Mouse (Mus musculus) intestine, embryonic 16.5 days (tissue): ENCODE results near the gene Vnn1. TPM values are rescaled to one million over a fixed set of nuclear protein-coding genes. Genes with fewer than 3 reads are reported as not detected.

ENCODE experiments used
- ATAC-seq: fragments of 200-750 bp; cut with Nextera tagmentation; 2 replicates; pipeline ENCODE4 v1.8.0; 2017; ENCODE audit warnings: moderate TSS enrichment, moderate library complexity
- H3K27ac ChIP-seq: fragments of 300-500 bp; sonication (generic); 2 replicates; pipeline ENCODE4 v1.5.1; 2014; ENCODE audit warnings: mild to moderate bottlenecking, low read length
- H3K27me3 ChIP-seq: fragments of 300-500 bp; sonication (generic); replicated peaks from 2 replicates; pipeline ENCODE4 v1.6.1; 2014; ENCODE audit warnings: low read length, control low read depth, mixed read lengths; ENCODE audit not compliant: control insufficient read depth, insufficient read depth
- H3K36me3 ChIP-seq: fragments of 300-500 bp; sonication (generic); 2 replicates; pipeline ENCODE4 v1.6.1; 2014; ENCODE audit warnings: low read length, control low read depth; ENCODE audit not compliant: control insufficient read depth, insufficient read depth
- H3K4me1 ChIP-seq: fragments of 300-500 bp; sonication (generic); 2 replicates; pipeline ENCODE4 v1.6.1; 2014; ENCODE audit warnings: low read length, control low read depth, mixed read lengths; ENCODE audit not compliant: control insufficient read depth, insufficient read depth
- H3K4me2 ChIP-seq: fragments of 300-500 bp; sonication (generic); 2 replicates; pipeline ENCODE4 v1.6.1; 2014; ENCODE audit warnings: low read depth, low read length, control low read depth
- H3K4me3 ChIP-seq: fragments of 300-500 bp; sonication (generic); 2 replicates; pipeline ENCODE4 v1.5.1; 2014; ENCODE audit warnings: mild to moderate bottlenecking, low read length
- H3K9ac ChIP-seq: fragments of 300-500 bp; sonication (generic); 2 replicates; pipeline ENCODE4 v1.6.1; 2014; ENCODE audit warnings: low read depth, low read length
- H3K9me3 ChIP-seq: fragments of 300-500 bp; sonication (generic); 2 replicates; pipeline ENCODE4 v1.6.1; 2016; ENCODE audit warnings: low read length, control low read depth; ENCODE audit not compliant: control insufficient read depth
- WGBS: fragments of 180-500 bp; shearing (Covaris S2); extraction: QIAGEN DNeasy Blood & Tissue Kit; methylation state at CpG from one replicate; pipeline ENCODE4 v1.1.7; 2014; 5-methylcytosine and 5-hydroxymethylcytosine counted together
- polyA plus RNA-seq: library from polyadenylated mRNA; unstranded; fragments of >200 nt; fragmentation: Nextera tagmentation; extraction: Ambion mirVana; gene quantifications from 2 replicates; pipeline ENCODE4 v1.2.1, GENCODE M21; 2015

Vnn1 gene
- 2.6 and 2.7 TPM in 2 replicates for polyA plus RNA-seq

- peak; percentile 72 for ATAC-seq
- Histone ChIP-seq H3K9me3 (no peaks in the 10 kb centered on the region), H3K4me3 (peak within 1 kb of the TSS; percentile 39), H3K27ac (no peak within 1 kb of the TSS), H3K4me1 (0 out of 2 replicates have a peak, but pooled peaks cover 2% of the 10 kb centered on the region), H3K27me3 (no peaks in the 10 kb centered on the region), H3K36me3 (no peaks in the 10 kb centered on the region), H3K4me2 (peak within 1 kb of the TSS; percentile 61), H3K9ac (peak within 1 kb of the TSS; percentile 49)
- WGBS = 19% methylated on average over 21 of the region's 21 CpGs
Observed at GRCm38 (mm10) chr10:23894601-23895349, at the start of gene Vnn1. TSS of gene Vnn1 (plus strand) at chr10:23894688.

GRCm38 (mm10) chr10:23851228-23851912 lies 43.1 kb upstream of the Vnn1 start, which contains the start of gene Vnn3:
TSS of gene Vnn3 (plus strand) at chr10:23851462.
- Histone ChIP-seq H3K4me1 (no peaks in the 10 kb centered on the region), H3K9me3 (no peaks in the 10 kb centered on the region), H3K9ac (no peak within 1 kb of the TSS)

GRCm38 (mm10) chr10:23852096-23852495 lies 42.4 kb upstream of the Vnn1 start:
- no peak overlapping the region for H3K4me3 ChIP-seq
- no peak overlapping the region for H3K27ac ChIP-seq
- no peaks in the 10 kb centered on the region for H3K36me3 ChIP-seq
- H3K27me3 ChIP-seq = no peaks in the 10 kb centered on the region
- no peak for ATAC-seq
- WGBS = 77% methylated on average over 2 of the region's 2 CpGs
- no peak overlapping the region for H3K9ac ChIP-seq
- no peak overlapping the region for H3K4me2 ChIP-seq
- H3K9me3 ChIP-seq = no peaks in the 10 kb centered on the region
- H3K4me1 ChIP-seq = no peaks in the 10 kb centered on the region

More at GRCm38 (mm10) chr10:23851228-23851912, 43.1 kb upstream of the Vnn1 start, which contains the start of gene Vnn3:
- H3K4me2 ChIP-seq = no peak within 1 kb of the TSS
- no peak within 1 kb of the TSS for H3K4me3 ChIP-seq
- H3K36me3 ChIP-seq = no peaks in the 10 kb centered on the region
- ATAC-seq = no peak
- WGBS = 74% methylated on average over 4 of the region's 4 CpGs
- no peaks in the 10 kb centered on the region for H3K27me3 ChIP-seq
- H3K27ac ChIP-seq = no peak within 1 kb of the TSS

- H3K4me2 ChIP-seq = no peak overlapping the region
- H3K36me3 ChIP-seq = no peaks in the 10 kb centered on the region
- WGBS = 59% methylated on average over 9 of the region's 9 CpGs
- H3K27me3 ChIP-seq = no peaks in the 10 kb centered on the region
- H3K4me3 ChIP-seq = no peak overlapping the region
- H3K27ac ChIP-seq = no peak overlapping the region
- no peaks in the 10 kb centered on the region for H3K4me1 ChIP-seq
- H3K9ac ChIP-seq = no peak overlapping the region
- peaks cover 11% of the 10 kb centered on the region; the same call in 1 of the 2 replicates for H3K9me3 ChIP-seq
- ATAC-seq = peak; percentile 92
Observed at GRCm38 (mm10) chr10:23864362-23865312, 29.9 kb upstream of the Vnn1 start.

GRCm38 (mm10) chr10:23880695-23881094 lies 13.8 kb upstream of the Vnn1 start:
- Histone ChIP-seq H3K4me2 (no peak overlapping the region), H3K27ac (no peak overlapping the region), H3K27me3 (no peaks in the 10 kb centered on the region), H3K9ac (no peak overlapping the region), H3K36me3 (no peaks in the 10 kb centered on the region), H3K9me3 (no peaks in the 10 kb centered on the region), H3K4me1 (no peaks in the 10 kb centered on the region), H3K4me3 (no peak overlapping the region)
- ATAC-seq = no peak
- WGBS = 92% methylated on average over 6 of the region's 6 CpGs

- Histone ChIP-seq H3K27me3 (no peaks in the 10 kb centered on the region), H3K4me2 (no peak overlapping the region), H3K9me3 (no peaks in the 10 kb centered on the region), H3K9ac (no peak overlapping the region), H3K27ac (no peak overlapping the region), H3K4me1 (no peaks in the 10 kb centered on the region), H3K4me3 (no peak overlapping the region), H3K36me3 (no peaks in the 10 kb centered on the region)
- no peak for ATAC-seq
- WGBS = 90% methylated on average over 1 of the region's 1 CpGs
Observed at GRCm38 (mm10) chr10:23884910-23885309, 9.6 kb upstream of the Vnn1 start.

DNA sequence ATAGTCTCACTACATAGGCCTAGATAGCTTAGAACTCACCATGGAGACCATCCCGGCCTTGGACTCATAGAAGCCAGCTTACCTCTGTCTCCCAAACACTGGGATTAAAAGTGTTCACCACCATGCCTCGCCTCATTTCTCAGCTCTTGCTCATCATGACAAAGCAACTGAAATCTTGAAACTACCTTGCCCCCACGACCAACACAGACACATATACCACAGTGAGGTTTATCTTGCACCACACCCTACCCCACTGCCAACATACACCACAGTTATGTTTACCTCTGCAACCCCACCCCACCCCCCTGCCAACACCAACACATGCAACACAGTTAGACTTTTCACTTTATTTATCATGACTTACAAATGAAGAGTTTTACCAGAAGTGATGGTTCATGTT lies 8.4 kb upstream of the Vnn1 start:
- no peak overlapping the region for H3K4me2 ChIP-seq
- no peak overlapping the region for H3K4me3 ChIP-seq
- no peaks in the 10 kb centered on the region for H3K9me3 ChIP-seq
- H3K27me3 ChIP-seq = no peaks in the 10 kb centered on the region
- 81% methylated on average over 3 of the region's 3 CpGs for WGBS
- H3K36me3 ChIP-seq = no peaks in the 10 kb centered on the region
- ATAC-seq = no peak
- no peaks in the 10 kb centered on the region for H3K4me1 ChIP-seq
- H3K9ac ChIP-seq = no peak overlapping the region
- no peak overlapping the region for H3K27ac ChIP-seq

- Histone ChIP-seq H3K27ac (no peak overlapping the region), H3K4me2 (no peak overlapping the region), H3K4me1 (0 out of 2 replicates have a peak, but pooled peaks cover 2% of the 10 kb centered on the region), H3K9ac (no peak overlapping the region), H3K9me3 (no peaks in the 10 kb centered on the region), H3K4me3 (no peak overlapping the region), H3K27me3 (no peaks in the 10 kb centered on the region), H3K36me3 (no peaks in the 10 kb centered on the region)
- ATAC-seq = no peak
- 84% methylated on average over 1 of the region's 1 CpGs for whole genome bisulfite sequencing
Observed at GRCm38 (mm10) chr10:23892987-23893386, 1.5 kb upstream of the Vnn1 start.

DNA sequence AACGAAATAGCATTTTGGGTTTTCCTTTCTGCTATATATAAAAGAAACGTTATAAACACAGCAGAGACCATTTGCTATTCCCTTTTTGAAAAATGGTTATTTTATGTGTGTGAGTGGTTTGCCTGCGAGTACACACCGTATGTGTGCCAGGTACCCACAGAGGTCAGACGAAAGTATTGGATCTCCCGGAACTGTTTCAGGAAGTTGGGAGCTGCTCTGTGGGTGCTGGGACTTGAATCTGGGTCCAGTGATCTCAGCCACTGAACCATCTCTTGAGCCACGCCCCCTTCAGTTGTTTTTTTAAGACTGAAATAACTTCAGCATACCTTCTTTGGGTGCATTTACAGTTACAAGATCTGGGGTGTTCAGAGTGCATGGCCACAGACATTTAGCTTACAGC lies 888 bp downstream of the Vnn1 start:
- ATAC-seq = no peak
- Histone ChIP-seq H3K9ac (no peak overlapping the region), H3K4me3 (no peak overlapping the region), H3K4me1 (0 out of 2 replicates have a peak, but pooled peaks cover 2% of the 10 kb centered on the region), H3K27me3 (no peaks in the 10 kb centered on the region), H3K9me3 (no peaks in the 10 kb centered on the region), H3K27ac (no peak overlapping the region), H3K36me3 (no peaks in the 10 kb centered on the region), H3K4me2 (no peak overlapping the region)
- 68% methylated on average over 7 of the region's 7 CpGs for WGBS
